Mouse (Mus musculus): Measurements from ENCODE around the gene Gm6040. TPM values are rescaled to one million over a fixed set of nuclear protein-coding genes. Genes with fewer than 3 reads are reported as not detected.

Gm6040 gene
- not detected in 2 replicates for polyA plus RNA-seq (2015; fragmentation: Nextera tagmentation; extraction: Ambion mirVana)

DNA sequence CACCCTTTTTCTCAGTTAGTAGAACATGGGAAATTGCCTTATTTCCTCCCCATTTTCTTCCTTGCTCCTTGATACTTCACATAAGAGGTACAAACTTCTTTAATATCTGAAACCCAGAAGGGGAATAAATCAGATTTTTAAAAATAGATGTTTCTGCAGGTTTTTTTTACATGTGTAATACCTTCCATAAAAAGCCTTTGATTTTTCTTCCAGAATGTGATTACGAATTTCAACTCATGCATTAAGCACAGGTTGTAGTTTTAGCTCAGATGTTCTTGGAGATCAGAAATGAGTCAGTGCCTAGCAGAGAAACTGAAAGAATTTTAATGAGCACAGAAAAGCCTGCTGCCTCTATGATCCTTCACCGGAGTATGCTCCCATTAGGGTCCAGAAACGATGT is at the start of gene Gm6040:
Gm6040 (minus strand) TSS at position 101 of the 400 bp plus-strand sequence.
- H3K27ac ChIP-seq, result no peak within 1 kb of the TSS
- H3K4me2 ChIP-seq, result no peak within 1 kb of the TSS
- H3K36me3 ChIP-seq, result no peaks in the 10 kb centered on the region
- H3K4me1 ChIP-seq, result no peaks in the 10 kb centered on the region
- no peaks in the 10 kb centered on the region for H3K9me3 ChIP-seq
- no peaks in the 10 kb centered on the region for H3K27me3 ChIP-seq
- no peak for ATAC-seq (ENCODE audit: borderline replicate concordance, extremely low read depth, low FRiP score, low TSS enrichment)
- 71% methylated on average over 3 of the region's 3 CpGs for WGBS
- no peak within 1 kb of the TSS for H3K9ac ChIP-seq
- H3K4me3 ChIP-seq, result no peak within 1 kb of the TSS

DNA sequence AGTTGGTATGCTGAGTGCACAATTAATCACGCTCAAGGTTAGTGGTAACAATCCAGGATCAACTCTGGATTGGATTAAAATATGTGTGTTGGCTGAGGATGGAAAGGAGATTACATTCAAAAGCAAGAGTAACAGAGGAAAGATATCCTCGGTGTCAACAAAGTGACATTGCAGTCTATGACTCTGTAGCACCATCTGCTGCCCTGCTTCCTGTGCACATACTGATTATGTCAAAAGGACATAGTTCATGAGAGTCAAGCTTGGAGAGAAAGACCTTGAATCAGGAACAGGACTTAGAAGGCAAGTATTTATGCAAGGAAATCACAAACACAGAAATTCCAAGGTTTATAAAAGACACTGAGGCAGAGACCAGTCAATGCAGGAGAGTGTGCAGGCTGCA is 42.7 kb upstream of the Gm6040 start:
- Histone ChIP-seq H3K36me3 (no peaks in the 10 kb centered on the region), H3K4me1 (no peaks in the 10 kb centered on the region), H3K9me3 (no peaks in the 10 kb centered on the region), H3K4me3 (no peak overlapping the region), H3K4me2 (no peak overlapping the region), H3K27me3 (no peaks in the 10 kb centered on the region), H3K9ac (no peak overlapping the region), H3K27ac (no peak overlapping the region)
- WGBS, result 78% methylated on average over 2 of the region's 2 CpGs
- no peak for ATAC-seq (ENCODE audit: borderline replicate concordance, extremely low read depth, low FRiP score, low TSS enrichment)

DNA sequence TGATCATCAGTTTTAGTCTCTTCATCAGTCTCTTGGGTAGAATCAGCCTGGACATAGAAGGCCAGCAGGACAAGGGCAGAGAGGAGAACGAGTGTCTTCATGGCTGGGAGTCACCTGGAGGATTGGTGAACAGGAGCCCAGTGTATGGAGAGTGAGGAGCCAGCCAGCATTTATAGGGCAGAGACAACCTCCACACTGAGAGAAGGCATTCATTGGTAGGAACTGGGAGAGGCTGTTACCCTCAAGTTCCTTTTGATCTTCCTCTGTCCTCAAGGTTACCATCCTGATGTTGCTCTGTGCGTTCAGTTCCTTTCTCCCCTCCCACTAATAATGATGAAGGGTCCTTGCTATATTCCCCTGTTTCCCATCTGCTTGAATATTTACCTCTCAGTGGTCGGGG is 22.7 kb upstream of the Gm6040 start, which contains the start of gene AY761185:
AY761185 (minus strand) TSS at position 101 of the 400 bp plus-strand sequence.
- H3K9me3 ChIP-seq, result no peaks in the 10 kb centered on the region
- no peak within 1 kb of the TSS for H3K4me2 ChIP-seq
- WGBS, result 69% methylated on average over 3 of the region's 3 CpGs
- no peak within 1 kb of the TSS for H3K4me3 ChIP-seq
- ATAC-seq (ENCODE audit: borderline replicate concordance, extremely low read depth, low FRiP score, low TSS enrichment), result no peak
- H3K4me1 ChIP-seq, result no peaks in the 10 kb centered on the region
- H3K27ac ChIP-seq, result no peak within 1 kb of the TSS
- no peaks in the 10 kb centered on the region for H3K36me3 ChIP-seq
- H3K27me3 ChIP-seq, result no peaks in the 10 kb centered on the region
- no peak within 1 kb of the TSS for H3K9ac ChIP-seq

DNA sequence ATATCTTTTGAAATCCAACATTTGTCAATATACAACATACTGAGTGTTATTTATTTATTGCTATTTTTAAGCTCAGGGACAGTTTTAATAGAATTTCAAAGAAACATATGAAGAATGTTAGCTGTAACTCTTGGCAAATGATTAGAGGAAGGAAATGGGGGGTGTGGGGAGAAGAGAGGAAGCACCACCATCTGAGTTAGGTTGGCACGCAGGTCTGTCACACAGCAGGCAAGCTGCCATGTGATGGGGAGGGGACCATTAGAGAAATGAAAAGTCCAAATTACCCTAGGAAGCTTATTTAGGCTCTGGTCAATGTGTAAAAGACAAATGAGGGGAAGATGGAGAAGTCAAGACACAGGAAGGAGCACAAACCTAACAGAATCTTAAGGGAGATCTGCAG is 9.6 kb downstream of the Gm6040 start:
- Histone ChIP-seq H3K9ac (no peak overlapping the region), H3K4me2 (no peak overlapping the region), H3K36me3 (no peaks in the 10 kb centered on the region), H3K4me1 (no peaks in the 10 kb centered on the region), H3K27me3 (no peaks in the 10 kb centered on the region), H3K4me3 (no peak overlapping the region), H3K9me3 (no peaks in the 10 kb centered on the region), H3K27ac (no peak overlapping the region)
- 80% methylated on average over 1 of the region's 1 CpGs for whole genome bisulfite sequencing
- ATAC-seq (ENCODE audit: borderline replicate concordance, extremely low read depth, low FRiP score, low TSS enrichment), result no peak

DNA sequence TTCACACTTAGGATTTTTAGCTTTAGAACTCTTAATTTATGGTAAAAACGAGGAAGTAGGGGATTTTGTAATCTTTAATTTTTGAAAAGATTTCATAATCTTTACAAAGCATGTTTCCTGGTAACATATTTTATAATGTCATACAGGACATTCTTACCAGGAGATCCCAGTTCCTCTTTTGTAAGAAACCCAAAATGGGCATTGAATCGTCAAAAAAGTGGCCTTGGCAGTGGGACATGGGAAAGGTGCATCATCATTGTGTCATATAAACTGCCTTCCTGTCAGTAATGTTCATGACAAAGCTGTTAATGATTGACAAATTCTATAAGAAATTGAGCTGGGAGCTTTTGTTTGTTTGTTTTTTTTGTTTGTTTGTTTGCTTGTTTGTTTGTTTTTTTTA is 13.6 kb downstream of the Gm6040 start:
- 45% methylated on average over 2 of the region's 2 CpGs for WGBS
- H3K36me3 ChIP-seq, result no peaks in the 10 kb centered on the region
- H3K27me3 ChIP-seq, result no peaks in the 10 kb centered on the region
- H3K27ac ChIP-seq, result no peak overlapping the region
- H3K4me2 ChIP-seq, result no peak overlapping the region
- no peaks in the 10 kb centered on the region for H3K4me1 ChIP-seq
- H3K9ac ChIP-seq, result no peak overlapping the region
- H3K4me3 ChIP-seq, result no peak overlapping the region
- ATAC-seq (ENCODE audit: borderline replicate concordance, extremely low read depth, low FRiP score, low TSS enrichment), result no peak
- no peaks in the 10 kb centered on the region for H3K9me3 ChIP-seq

DNA sequence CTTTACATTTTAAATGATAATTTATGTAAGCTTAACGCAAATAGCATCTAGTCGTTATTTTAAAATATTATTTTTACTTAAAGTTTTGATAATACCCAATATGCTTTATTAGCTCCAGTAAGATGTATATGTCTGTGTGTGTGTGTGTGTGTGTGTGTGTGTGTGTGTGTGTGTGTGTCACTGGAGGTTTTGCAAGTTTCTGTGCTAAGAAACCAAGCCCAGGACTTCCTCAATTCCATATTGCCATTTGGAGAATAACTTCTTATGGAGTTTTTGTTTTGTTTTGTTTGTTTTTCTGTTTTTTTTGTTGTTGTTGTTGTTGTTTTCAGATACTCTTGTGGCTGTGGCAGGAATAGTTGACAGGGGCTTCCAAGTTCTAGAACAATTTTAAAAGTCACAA is 14.8 kb downstream of the Gm6040 start:
- Histone ChIP-seq H3K9ac (no peak overlapping the region), H3K4me3 (no peak overlapping the region), H3K9me3 (no peaks in the 10 kb centered on the region), H3K36me3 (no peaks in the 10 kb centered on the region), H3K4me2 (no peak overlapping the region), H3K27me3 (no peaks in the 10 kb centered on the region), H3K27ac (no peak overlapping the region), H3K4me1 (no peaks in the 10 kb centered on the region)
- no peak for ATAC-seq (ENCODE audit: borderline replicate concordance, extremely low read depth, low FRiP score, low TSS enrichment)
- 92% methylated on average over 2 of the region's 2 CpGs for WGBS

DNA sequence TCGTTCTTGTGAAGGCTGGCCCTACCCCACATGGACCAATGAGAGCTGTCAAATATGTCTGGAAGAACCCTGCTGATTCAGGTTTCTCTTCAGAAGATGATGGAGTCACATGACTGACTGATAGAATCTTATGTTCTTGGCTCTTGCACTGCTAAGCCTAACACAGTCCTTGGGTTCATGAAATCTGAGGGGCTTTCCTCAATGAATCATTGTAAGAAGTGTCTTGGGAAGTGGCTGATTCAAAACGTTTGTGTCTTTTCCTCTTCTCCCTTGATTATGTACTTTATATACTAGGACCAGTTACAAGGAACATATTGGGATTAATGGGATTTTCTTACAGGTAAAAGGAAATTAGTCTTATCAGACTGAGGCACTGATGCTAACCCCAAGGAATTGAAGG is 19.3 kb downstream of the Gm6040 start, which contains the start of gene Gm15056:
Gm15056 (minus strand) TSS at position 101 of the 400 bp plus-strand sequence.
- Histone ChIP-seq H3K36me3 (no peaks in the 10 kb centered on the region), H3K4me3 (no peak within 1 kb of the TSS), H3K27me3 (no peaks in the 10 kb centered on the region), H3K27ac (no peak within 1 kb of the TSS), H3K4me2 (no peak within 1 kb of the TSS), H3K9ac (no peak within 1 kb of the TSS), H3K4me1 (no peaks in the 10 kb centered on the region), H3K9me3 (no peaks in the 10 kb centered on the region; the same call in 1 of the 2 replicates)
- no peak for ATAC-seq (ENCODE audit: borderline replicate concordance, extremely low read depth, low FRiP score, low TSS enrichment)
- 41% methylated on average over 2 of the region's 2 CpGs for WGBS

DNA sequence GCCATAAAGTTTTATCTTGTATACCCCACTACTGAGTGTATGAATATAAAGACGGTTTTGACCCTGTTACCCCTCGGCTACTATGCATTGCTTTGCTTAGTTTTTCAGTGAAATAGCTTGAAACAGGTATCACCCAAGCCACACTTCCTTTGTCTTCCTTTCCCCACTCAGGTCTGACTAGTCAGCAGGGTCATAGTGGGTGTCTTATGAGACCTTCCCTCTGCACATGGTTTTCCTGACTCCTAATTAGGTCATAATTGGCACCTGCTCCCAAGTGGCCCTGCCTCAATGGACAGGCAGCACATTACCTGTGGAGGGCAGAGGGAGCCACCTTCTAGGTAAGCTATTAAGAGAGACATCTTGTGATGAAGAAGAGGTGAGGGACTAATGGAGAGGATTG is 29.5 kb downstream of the Gm6040 start, which contains the start of gene Defb33:
Defb33 (plus strand) TSS at position 301 of the 400 bp plus-strand sequence.
- H3K4me3 ChIP-seq, result no peak within 1 kb of the TSS
- H3K27me3 ChIP-seq, result no peaks in the 10 kb centered on the region
- H3K9ac ChIP-seq, result no peak within 1 kb of the TSS
- H3K4me2 ChIP-seq, result no peak within 1 kb of the TSS
- 74% methylated on average over 2 of the region's 2 CpGs for WGBS
- no peak within 1 kb of the TSS for H3K27ac ChIP-seq
- H3K36me3 ChIP-seq, result no peaks in the 10 kb centered on the region
- no peaks in the 10 kb centered on the region for H3K4me1 ChIP-seq
- no peak for ATAC-seq (ENCODE audit: borderline replicate concordance, extremely low read depth, low FRiP score, low TSS enrichment)
- H3K9me3 ChIP-seq, result no peaks in the 10 kb centered on the region

DNA sequence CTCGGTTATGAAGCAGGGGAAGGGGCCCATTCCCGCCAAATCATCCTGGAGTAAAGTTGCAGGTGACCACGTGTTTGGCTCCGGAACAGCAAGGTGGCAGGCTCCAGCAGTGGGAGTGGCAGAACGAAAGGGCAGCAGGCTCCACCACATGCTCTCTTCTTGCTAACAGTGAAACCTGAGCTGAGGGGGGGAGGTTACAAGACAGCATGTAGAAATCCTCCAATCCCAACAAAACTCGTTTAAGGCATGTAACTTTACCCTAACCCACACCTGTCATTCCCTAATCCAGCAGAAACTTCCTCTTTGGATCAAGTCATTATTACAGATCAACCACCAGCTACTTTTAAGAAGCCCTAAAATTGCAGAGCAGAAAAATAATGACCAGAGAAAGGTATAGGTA is 47.3 kb downstream of the Gm6040 start:
- Histone ChIP-seq H3K9me3 (peaks cover 2% of the 10 kb centered on the region; the same call in 1 of the 2 replicates), H3K9ac (no peak overlapping the region), H3K27me3 (no peaks in the 10 kb centered on the region), H3K4me3 (no peak overlapping the region), H3K27ac (no peak overlapping the region), H3K4me2 (no peak overlapping the region), H3K4me1 (no peaks in the 10 kb centered on the region), H3K36me3 (no peaks in the 10 kb centered on the region)
- WGBS, result 33% methylated on average over 6 of the region's 6 CpGs
- no peak for ATAC-seq (ENCODE audit: borderline replicate concordance, extremely low read depth, low FRiP score, low TSS enrichment)

Other genes starting within 250 kb of the Gm6040 start
- not detected in 2 replicates for gene Defb33, start 29.4 kb downstream of the Gm6040 start, polyA plus RNA-seq (2015; fragmentation: Nextera tagmentation; extraction: Ambion mirVana)
- gene Gm15056, start 19.4 kb downstream of the Gm6040 start, polyA plus RNA-seq (2015; fragmentation: Nextera tagmentation; extraction: Ambion mirVana), result not detected in 2 replicates
- not detected in 2 replicates for gene AY761185, start 22.6 kb upstream of the Gm6040 start, polyA plus RNA-seq (2015; fragmentation: Nextera tagmentation; extraction: Ambion mirVana)
- gene Defa21, start 103.5 kb upstream of the Gm6040 start, polyA plus RNA-seq (2015; fragmentation: Nextera tagmentation; extraction: Ambion mirVana), result not detected in 2 replicates
- not detected in 2 replicates for gene Defa23, start 133.0 kb upstream of the Gm6040 start, polyA plus RNA-seq (2015; fragmentation: Nextera tagmentation; extraction: Ambion mirVana)
- gene Defa35, start 143.0 kb upstream of the Gm6040 start, polyA plus RNA-seq (2015; fragmentation: Nextera tagmentation; extraction: Ambion mirVana), result not detected in 2 replicates
- gene Defa25, start 162.4 kb upstream of the Gm6040 start, polyA plus RNA-seq (2015; fragmentation: Nextera tagmentation; extraction: Ambion mirVana), result not detected in 2 replicates
- not detected in 2 replicates for gene Gm14851, start 174.0 kb upstream of the Gm6040 start, polyA plus RNA-seq (2015; fragmentation: Nextera tagmentation; extraction: Ambion mirVana)
- not detected in 2 replicates for gene Defa30, start 212.6 kb upstream of the Gm6040 start, polyA plus RNA-seq (2015; fragmentation: Nextera tagmentation; extraction: Ambion mirVana)
- not detected in 2 replicates for gene Defa22, start 240.2 kb upstream of the Gm6040 start, polyA plus RNA-seq (2015; fragmentation: Nextera tagmentation; extraction: Ambion mirVana)